Mouse (Mus musculus): ENCODE results near the gene Fam168b. TPM values are rescaled to one million over a fixed set of nuclear protein-coding genes. Genes with fewer than 3 reads are reported as not detected.

The Fam168b gene
- polyA plus RNA-seq, 1 experiment from 2014 or later: 68.6 TPM

Other genes starting within 250 kb of the Fam168b start
- 47.5 and 56.1 TPM in 2 replicates for gene Plekhb2, start 6.9 kb upstream of the Fam168b start, polyA plus RNA-seq (2014; fragmentation: Nextera tagmentation; extraction: Ambion mirVana)